Mouse (Mus musculus) olfactory bulb, adult 2 months (tissue): ENCODE measurements around the gene Ezh1.

Source experiments
- CTCF ChIP-seq: fragments of 200-500 bp; IDR thresholded peaks from 2 replicates; pipeline ENCODE4 v1.5.1; 2012; ENCODE audit warnings: low read depth, mild to moderate bottlenecking, low read length, moderate library complexity; ENCODE audit not compliant: insufficient read depth
- POLR2A ChIP-seq: fragments of 200-500 bp; IDR thresholded peaks from 2 replicates; pipeline ENCODE4 v1.6.1; 2012; ENCODE audit warnings: mild to moderate bottlenecking, low read depth, low read length, moderate library complexity; ENCODE audit not compliant: insufficient read depth

- no peak for TF ChIP-seq POLR2A
- TF ChIP-seq CTCF: no peak
Observed at GRCm38 (mm10) chr11:101265906-101266305, 39.6 kb upstream of the Ezh1 start.
